Mouse (Mus musculus): ENCODE data around the gene Gm21761.
"Not testable (repeated sequence)": the region's sequence is repeated elsewhere in the genome, so short reads cannot be mapped to it uniquely, and the experiment has no call there.

Gene Gm21761

DNA sequence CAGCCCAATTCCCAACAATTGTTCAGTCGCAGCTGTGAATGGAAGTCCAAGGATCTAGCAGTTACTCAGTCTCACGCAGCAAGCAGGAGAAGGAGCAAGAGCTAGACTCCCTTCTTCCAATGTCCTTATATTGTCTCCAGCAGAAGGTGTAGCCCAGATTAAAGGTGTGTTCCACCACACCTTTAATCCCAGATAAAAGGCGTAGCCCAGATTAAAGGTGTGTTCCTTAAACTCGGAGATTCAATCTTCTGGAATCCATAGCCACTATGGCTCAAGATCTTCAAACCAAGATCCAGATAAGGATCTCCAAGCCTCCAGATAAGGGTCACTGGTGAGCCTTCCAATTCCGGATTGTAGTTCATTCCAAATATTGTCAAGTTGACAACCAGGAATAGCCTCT, at the start of gene Gm21761:
Gene Gm21761, minus strand, starts transcription at position 101 of the 400 bp plus-strand sequence.
- DNase-seq (ENCODE audit: low read depth), result not testable (repeated sequence)

DNA sequence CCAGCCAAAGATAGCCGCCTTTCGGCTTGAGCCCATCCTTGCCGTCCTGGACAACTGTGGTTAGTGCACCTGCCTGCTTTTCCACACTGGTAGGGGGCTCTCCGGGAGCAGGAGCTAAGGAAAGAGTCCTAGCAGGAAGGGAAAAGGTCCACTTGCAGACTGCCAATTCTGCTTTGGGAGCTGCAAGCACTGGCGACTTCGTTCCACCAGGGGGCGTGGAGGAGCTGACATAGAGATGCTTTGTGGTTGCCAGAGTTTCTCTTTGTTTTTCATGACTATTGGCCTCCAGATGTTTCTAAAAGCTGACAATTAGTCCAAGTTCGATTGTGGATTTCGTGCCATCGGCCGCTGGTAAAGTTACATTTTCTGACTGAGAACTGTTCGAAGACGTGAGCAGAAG, 40.1 kb upstream of the Gm21761 start:
- DNase-seq (ENCODE audit: low read depth), result not testable (repeated sequence)

DNA sequence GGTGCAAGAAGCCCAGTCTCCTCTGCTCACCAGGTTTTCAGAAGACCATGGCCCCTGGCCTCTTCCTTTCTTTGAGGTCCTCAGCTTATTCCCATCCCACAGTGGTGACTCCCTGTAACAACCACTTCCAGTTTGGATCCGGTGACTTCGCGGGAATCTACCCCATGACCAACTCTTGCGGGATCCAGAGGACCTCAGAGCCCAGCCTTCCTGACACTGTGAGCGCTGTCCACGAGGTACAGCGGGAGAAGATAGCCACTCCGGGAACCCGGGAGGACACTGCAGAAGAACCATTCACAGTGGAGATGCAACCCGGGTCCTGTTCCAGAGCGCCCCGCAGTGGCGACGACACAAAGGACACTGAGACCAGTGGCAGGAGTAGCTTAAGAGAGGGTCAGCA, 39.1 kb upstream of the Gm21761 start:
- DNase-seq (ENCODE audit: low read depth), result not testable (repeated sequence)

DNA sequence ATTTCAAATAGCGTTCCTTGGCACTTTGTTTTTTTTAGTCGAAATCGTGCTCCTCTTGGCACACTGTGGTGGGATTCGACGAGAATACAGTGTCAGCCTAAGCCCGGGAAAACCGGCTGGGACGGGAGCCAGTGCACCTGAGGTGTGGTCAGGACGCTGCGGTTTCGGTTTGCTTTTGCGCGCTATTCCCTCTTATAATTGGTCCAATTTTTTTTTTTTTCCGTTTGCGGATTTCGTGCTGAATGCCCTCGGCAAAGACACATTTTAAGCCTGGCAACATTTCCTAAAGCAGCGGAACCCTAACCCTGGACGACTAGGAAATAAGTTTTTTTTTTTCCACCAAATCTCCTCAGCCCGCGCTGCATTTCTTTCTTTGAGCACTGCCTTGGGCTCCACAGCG, 36.9 kb upstream of the Gm21761 start:
- DNase-seq (ENCODE audit: low read depth), result peak; percentile 11

DNA sequence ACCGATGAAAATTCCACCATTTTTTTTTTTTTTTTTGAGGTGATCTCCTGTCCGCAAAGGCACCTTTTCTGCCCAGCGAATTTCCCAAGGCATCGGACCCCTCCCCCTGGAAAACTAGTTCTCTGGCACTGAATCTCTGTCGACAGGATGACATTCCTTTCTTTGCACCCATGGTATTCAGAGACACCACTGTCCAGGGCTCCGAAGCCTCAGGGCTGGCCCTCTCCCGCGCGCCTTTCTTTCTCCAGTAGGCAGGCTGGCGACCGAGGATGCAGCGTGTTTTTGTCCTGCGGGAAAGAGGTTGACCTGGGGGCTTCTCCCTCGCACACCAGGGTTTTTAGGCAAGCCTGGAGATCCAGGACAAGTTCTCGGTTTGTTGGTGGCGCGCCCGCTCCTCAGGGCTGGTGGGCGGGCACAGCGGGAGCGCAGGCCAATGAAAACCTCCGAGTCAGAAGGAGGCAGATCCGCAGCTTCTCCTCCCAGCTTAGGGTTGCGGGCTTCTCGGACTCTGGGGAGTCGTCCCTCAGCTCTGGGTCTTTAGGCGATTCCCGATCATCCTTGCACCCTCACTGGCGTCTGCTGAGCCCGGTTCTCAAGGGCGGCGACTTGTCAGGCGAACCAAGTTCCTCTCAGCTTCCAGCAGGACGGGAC, 36.4 kb upstream of the Gm21761 start:
- not testable (repeated sequence) for DNase-seq (ENCODE audit: low read depth)

DNA sequence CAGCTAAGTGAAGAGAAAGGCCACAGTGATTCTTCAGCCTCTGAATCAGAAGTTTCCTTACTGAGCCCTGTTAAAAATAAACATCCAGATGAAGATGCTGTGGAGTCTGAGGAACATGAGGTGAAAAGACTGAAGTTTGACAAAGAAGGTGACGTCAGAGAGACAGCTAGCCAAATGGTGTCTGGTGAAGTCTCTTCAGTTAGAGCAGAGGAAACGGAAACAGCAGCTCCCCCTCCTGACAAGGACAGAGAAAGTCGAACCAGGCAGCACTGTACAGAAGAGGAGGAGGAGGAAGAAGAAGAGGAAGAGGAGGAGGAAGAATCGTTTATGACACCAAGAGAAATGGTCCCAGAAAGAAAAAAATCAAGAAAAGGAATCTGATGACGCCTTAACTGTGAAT, 33.8 kb upstream of the Gm21761 start:
- not testable (repeated sequence) for DNase-seq (ENCODE audit: low read depth)

DNA sequence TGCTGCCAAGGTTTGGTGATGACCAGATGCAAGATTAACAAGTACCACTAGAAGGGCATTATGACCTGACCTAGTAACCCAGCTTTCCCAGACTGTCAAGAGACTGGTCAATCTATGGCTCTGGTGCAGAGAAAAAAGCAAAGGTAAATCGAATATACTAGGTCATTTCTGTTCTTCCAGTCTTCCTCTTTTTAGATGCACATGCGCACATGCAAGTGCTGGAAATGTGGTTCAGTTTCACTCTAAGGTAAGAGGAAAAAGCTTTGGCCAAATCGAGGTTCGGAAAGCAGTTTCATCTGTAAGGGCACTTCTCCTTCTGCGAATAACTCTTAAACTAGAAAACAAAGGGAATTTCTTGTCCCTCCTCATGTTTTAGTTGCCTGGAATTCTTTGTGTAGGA, 26.5 kb upstream of the Gm21761 start:
- DNase-seq (ENCODE audit: low read depth), result not testable (repeated sequence)

DNA sequence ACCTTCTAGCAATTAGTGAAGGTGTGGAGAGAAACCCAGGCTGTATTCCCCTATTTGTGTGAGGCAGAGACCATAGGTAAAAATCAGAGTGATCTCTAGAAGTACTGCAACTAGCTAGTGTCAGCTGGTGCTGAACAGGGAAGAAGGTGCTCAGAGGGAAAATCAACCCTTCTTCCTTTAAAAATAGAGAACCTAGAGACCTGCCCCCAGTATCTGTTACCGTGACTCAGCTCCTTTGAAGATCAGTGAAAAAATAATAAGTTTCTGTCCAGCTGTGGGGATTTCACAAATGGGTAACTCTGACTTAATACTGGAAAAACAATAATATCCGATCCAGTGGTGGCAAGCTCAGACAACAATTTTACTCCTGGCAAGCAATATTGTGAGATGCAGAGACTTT, 26.0 kb upstream of the Gm21761 start:
- DNase-seq (ENCODE audit: low read depth), result not testable (repeated sequence)

DNA sequence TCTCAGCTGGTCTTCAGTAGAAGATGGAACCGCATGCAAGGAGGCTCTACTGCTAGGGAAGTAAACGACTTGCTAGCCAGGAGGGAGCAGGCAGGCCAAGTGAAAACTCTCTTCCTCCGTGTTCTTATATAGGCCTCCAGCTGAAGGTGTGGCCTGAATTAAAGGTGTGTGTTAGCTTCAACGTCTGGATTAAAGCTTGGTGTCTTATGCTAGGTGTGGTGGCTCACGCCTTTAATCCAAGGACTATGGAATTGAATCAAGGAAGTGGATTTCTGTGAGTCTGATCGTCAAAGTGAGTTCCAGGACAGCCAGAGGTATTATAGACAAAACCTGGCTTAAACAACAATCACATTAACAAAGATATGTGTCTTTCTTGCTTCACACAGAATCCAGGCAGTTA, 21.6 kb upstream of the Gm21761 start, which contains the start of gene B020031M17Rik:
Gene B020031M17Rik, minus strand, starts transcription at position 101 of the 400 bp plus-strand sequence.
- DNase-seq (ENCODE audit: low read depth), result not testable (repeated sequence)

DNA sequence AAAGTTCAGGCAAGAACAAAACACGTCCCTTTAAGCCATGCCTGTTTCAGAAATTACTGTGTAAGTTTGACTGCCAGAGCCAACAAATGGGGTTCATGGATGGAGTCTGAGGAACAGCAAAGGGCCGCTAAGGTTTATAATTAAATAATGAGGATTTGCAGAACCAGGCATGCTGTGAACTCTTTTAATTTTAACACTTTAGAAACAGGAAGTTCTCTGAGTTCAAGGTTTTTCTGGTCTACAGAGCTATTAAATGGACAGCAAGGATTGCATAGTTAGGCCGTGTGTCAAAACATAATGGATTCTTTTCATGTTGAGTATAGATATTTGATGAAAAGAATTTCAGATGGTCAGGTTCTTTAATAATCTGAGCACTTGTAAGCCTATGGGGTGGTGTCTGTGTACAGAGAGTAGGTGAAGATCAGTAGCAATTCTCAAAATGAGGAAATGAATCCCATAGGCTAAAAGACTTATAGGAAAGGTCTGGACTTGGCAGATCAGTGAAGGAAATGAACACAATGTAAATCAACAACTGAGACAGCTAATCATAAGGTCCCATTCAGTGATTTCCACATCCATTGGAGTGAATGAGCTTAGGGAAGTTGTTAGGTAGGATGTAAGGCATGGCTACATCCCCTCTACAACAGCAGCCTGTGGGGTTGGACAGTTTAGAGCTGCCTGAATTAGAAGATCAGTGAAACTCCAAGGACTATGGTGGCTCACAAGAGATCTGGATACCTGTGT, 4.3 kb downstream of the Gm21761 start:
- DNase-seq (ENCODE audit: low read depth), result not testable (repeated sequence)

DNA sequence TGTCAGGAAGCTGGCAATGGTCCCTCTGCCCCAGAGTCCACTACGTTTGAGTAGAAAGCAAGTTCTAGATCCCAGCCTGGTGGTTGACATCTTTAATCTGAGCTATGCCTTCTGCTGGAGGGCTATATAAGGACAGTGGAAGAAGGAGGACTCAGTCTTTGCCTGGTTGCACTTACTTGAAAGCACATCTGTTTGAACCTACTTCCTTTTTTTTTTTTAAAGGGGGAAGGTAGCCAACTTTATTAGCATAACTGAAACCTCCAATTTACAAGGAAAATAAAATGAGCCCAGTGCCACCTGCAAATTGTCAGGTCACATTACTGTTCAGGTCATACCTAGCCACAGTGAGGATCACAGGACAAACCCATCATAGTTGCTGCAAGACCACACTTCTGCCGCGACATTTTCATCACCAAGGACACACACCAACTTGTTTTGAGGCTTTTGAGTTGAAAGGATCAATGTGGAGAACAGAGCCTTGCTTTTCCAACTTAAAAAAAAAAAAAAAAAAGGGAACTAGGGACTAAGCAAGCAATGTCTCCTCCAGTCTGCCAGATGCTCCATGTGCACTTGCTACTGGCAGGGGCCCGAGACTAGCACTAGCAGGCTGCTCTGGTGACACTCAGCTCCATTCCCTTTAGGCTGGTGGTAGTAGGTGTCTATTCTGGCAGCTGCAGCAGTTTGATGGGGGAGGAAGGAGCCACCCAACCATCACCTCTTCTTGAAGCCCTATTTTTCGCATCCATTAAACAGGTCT, 11.9 kb downstream of the Gm21761 start:
- DNase-seq (ENCODE audit: low read depth), result not testable (repeated sequence)

DNA sequence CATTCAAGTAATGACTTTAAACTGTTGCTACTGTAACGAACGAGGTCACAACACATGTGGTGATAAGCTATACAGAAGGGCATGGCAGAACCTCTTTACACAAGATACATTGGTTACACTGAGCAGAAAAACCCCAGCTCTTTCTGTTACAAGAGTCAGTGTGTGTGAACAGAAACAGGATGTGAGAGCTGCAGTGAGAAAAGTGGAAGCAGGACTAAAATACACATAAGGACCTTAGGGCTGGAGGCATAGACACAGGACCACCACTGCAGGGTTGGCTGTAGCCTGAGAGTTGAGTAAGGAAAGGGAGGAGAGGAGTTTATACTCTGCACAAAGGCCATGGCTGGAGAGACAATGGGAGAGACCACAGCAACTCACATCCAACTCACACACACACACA, 12.6 kb downstream of the Gm21761 start:
- not testable (repeated sequence) for DNase-seq (ENCODE audit: low read depth)

DNA sequence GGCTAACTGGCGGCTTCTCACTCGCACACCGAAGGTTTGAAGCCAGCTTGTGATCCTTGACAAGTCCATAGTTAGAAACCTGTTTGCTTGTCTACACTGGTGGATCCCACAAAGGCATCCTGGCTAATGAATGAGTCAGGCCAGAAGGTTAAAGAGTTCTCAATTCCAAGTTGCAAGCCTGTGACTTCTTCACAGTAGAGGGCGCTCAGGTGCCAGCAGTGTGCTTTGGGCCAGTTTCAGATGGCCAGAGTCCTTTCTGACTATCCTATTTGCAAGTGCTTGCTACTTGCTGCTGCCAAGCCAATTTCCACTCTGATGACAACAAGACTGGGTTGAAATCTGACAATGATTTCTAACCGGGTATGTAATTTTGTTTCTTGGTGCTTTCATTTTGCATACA, 30.5 kb downstream of the Gm21761 start:
- not testable (repeated sequence) for DNase-seq (ENCODE audit: low read depth)

DNA sequence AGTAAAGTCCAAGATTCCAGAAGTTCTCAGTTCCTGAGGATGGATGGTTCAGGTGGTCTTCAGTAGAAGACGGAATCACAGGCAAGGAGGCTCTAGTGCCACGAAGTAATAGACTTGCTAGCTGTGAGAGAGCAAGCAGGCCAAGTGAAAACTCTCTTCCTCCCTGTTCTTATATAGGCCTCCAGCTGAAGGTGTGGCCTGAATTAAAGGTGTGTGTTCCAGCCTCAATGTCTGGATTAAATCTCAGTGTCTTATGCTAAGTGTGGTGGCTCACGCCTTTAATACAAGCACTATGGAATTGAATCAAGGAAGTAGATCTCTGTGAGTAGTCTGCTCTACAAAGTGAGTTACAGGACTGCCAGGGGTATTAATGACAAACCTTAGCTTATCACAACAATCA, 34.4 kb downstream of the Gm21761 start, which contains the start of gene Tcstv1:
Gene Tcstv1, minus strand, starts transcription at position 101 of the 400 bp plus-strand sequence.
- DNase-seq (ENCODE audit: low read depth), result not testable (repeated sequence)

DNA sequence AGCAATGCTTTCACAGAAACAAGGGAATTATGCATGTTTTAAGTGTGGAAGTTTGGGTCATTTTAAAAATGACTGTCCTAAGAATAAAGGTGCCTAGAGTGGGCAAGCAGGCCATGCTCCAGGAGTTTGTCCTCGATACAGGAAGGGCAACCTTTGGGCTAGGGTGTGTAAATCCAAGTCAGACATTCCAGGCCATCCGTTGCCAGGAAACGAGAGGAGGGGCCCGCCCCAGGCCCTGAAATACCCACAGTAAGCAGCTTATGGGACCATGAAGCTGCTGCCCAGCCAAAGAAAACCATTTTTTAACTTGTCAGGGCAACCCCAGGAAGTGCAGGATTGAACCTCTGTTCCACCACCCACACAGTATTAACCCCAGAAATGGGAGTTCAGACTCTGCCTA, 42.2 kb downstream of the Gm21761 start:
- DNase-seq (ENCODE audit: low read depth), result not testable (repeated sequence)

DNA sequence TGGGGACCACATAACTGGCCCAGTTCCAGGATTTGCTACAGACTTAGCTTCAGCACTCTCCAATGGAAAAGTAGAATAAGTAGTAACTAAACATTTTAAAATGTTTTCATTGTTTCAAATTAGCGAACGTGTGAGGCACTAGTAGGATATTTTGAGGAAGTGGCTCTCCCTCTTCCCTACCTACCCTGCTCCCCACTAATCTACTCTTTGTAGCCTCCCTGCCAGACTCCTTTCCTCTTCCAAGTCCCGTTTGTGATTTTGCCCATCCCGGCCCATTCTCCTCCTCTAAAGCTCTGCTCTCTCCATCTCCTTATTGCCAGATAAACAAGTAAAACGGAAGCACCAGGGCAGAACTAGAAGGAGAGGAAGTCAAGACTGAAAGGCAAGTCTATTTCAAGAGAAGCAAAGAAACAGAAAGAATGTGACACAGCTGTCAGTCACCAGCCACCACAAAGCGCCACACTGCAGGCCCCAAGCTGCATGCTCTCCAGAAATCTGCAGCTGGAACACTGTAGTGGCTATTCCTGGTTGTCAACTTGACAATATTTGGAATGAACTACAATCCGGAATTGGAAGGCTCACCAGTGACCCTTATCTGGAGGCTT, 64.6 kb downstream of the Gm21761 start:
- not testable (repeated sequence) for DNase-seq (ENCODE audit: low read depth)

DNA sequence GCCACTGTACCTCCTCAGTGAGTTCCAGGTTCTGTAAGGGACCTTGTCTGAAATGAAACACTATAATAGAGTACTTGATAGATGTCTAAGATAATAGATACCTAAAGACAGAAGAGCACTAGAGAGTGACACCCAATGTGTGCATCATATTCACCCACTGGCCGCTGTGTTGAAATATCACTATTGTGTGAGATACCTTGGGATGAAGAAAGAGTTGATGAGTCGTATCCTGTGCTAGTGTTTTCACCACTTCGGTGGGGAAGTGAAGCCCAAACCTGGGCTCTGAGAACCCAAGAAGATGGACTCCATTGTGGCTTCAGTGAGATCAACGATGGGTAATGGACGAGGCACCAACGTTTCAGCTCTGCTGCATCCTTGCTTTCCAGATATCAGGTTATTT, 66.7 kb downstream of the Gm21761 start:
- DNase-seq (ENCODE audit: low read depth), result not testable (repeated sequence)

Measured in induced T-regulatory cell, adult 2 months (primary cell).